Comparison of ENCODE assay signal across 43 mouse cellular contexts in genomic region chr19:29658836-29659235, GRCm38 (mm10). TPM values are rescaled to one million over a fixed set of nuclear protein-coding genes. Genes with fewer than 3 reads are reported as not detected.
"Had no signal": no experiment of that assay in that cellular context is flagged by ENCODE, and none has a peak within 500 bp of the region (broad histone marks: within the 10 kb centered on the region; RNA-seq: fewer than 3 reads in every experiment).

No protein-coding gene starts in this region.

- H3K9ac ChIP-seq: limb, embryonic 12.5 days; limb, embryonic 13.5 days; limb, embryonic 15.5 days; liver, embryonic 12.5 days; liver, embryonic 13.5 days; liver, embryonic 14.5 days; liver, embryonic 15.5 days; liver, postnatal 0 days; lung, embryonic 14.5 days; lung, embryonic 15.5 days; midbrain, embryonic 12.5 days; midbrain, embryonic 13.5 days; midbrain, embryonic 15.5 days; neural tube, embryonic 12.5 days; neural tube, embryonic 13.5 days had no signal

- H3K36me3 ChIP-seq: limb, embryonic 10.5 days; limb, embryonic 12.5 days; limb, embryonic 13.5 days; limb, embryonic 15.5 days; liver, embryonic 12.5 days; liver, embryonic 13.5 days; liver, embryonic 15.5 days; lung, embryonic 15.5 days; midbrain, embryonic 10.5 days; midbrain, embryonic 12.5 days; midbrain, embryonic 13.5 days; midbrain, embryonic 15.5 days; neural tube, embryonic 12.5 days; neural tube, embryonic 13.5 days had no signal

- H3K9me3 ChIP-seq: limb, embryonic 10.5 days; limb, embryonic 12.5 days; limb, embryonic 13.5 days; limb, embryonic 15.5 days; liver, embryonic 12.5 days; liver, embryonic 13.5 days; liver, embryonic 15.5 days; lung, embryonic 15.5 days; megakaryocyte, embryonic 14.5 days; midbrain, embryonic 10.5 days; midbrain, embryonic 12.5 days; midbrain, embryonic 13.5 days; midbrain, embryonic 15.5 days; neural tube, embryonic 12.5 days; neural tube, embryonic 13.5 days had no signal

- H3K27ac ChIP-seq: limb, embryonic 10.5 days; limb, embryonic 12.5 days; limb, embryonic 13.5 days; limb, embryonic 15.5 days; liver, embryonic 12.5 days; liver, embryonic 13.5 days; liver, embryonic 14.5 days; liver, embryonic 15.5 days; lung, embryonic 15.5 days; macrophage; midbrain, embryonic 10.5 days; midbrain, embryonic 12.5 days; midbrain, embryonic 13.5 days; midbrain, embryonic 15.5 days; neural tube, embryonic 12.5 days; neural tube, embryonic 13.5 days had no signal

- H3K27me3 ChIP-seq: limb, embryonic 12.5 days; limb, embryonic 13.5 days; limb, embryonic 15.5 days; liver, embryonic 13.5 days; midbrain, embryonic 12.5 days; midbrain, embryonic 13.5 days; midbrain, embryonic 15.5 days; neural tube, embryonic 12.5 days; neural tube, embryonic 13.5 days had no signal

- DNase-seq: left cerebral cortex, postnatal 4 days; liver; liver, embryonic 13.5 days; liver, postnatal 0 days; lung, adult 18-20 months; lung, adult 2 months; lung, embryonic 14.5 days; lung, postnatal 10 days; lung, postnatal 14 days; lung, postnatal 36 days; lung, postnatal 4 days; midbrain, embryonic 14.5 days had no signal

- H3K4me1 ChIP-seq: liver, embryonic 12.5 days; liver, embryonic 13.5 days; lung, embryonic 15.5 days; midbrain, embryonic 12.5 days; midbrain, embryonic 13.5 days; midbrain, embryonic 15.5 days; neural tube, embryonic 13.5 days had no signal

- ATAC-seq: liver, embryonic 12.5 days; liver, postnatal 0 days; midbrain, embryonic 13.5 days; midbrain, embryonic 15.5 days; midbrain, embryonic 16.5 days had no signal

- H3K4me2 ChIP-seq: limb, embryonic 12.5 days; limb, embryonic 13.5 days; limb, embryonic 15.5 days; liver, embryonic 11.5 days; liver, embryonic 12.5 days; liver, embryonic 13.5 days; liver, embryonic 15.5 days; lung, embryonic 14.5 days; lung, embryonic 15.5 days; midbrain, embryonic 11.5 days; midbrain, embryonic 12.5 days; midbrain, embryonic 13.5 days; midbrain, embryonic 15.5 days; neural tube, embryonic 12.5 days; neural tube, embryonic 13.5 days had no signal

- H3K4me3 ChIP-seq: limb, embryonic 10.5 days; limb, embryonic 12.5 days; limb, embryonic 13.5 days; limb, embryonic 15.5 days; liver, embryonic 12.5 days; liver, embryonic 13.5 days; liver, embryonic 15.5 days; lung, embryonic 15.5 days; megakaryocyte, embryonic 14.5 days; midbrain, embryonic 10.5 days; midbrain, embryonic 12.5 days; midbrain, embryonic 13.5 days; midbrain, embryonic 15.5 days; myocyte; neural tube, embryonic 12.5 days; neural tube, embryonic 13.5 days had no signal

RNA-seq across cellular contexts. Expression of gene Mlana, which starts 38.8 kb away (rescaled TPM):
- total RNA-seq: left cerebral cortex, postnatal 25 days; left cerebral cortex, postnatal 4 days; liver, adult 2 months; megakaryocyte progenitor cell, adult 5-6 weeks; megakaryocyte, adult 5-6 weeks; megakaryocyte-erythroid progenitor cell, adult 5-6 weeks; midbrain, postnatal 0 days; monocyte, adult 5-6 weeks had no signal
- polyA plus RNA-seq: limb, embryonic 10.5 days; limb, embryonic 11.5 days; limb, embryonic 12.5 days; liver, adult 2 months; liver, embryonic 11.5 days; liver, embryonic 12.5 days; liver, embryonic 13.5 days; liver, embryonic 14.5 days; liver, embryonic 15.5 days; liver, embryonic 16.5 days; liver, postnatal 0 days; lung, embryonic 14.5 days; lung, embryonic 15.5 days; lung, embryonic 16.5 days; midbrain, embryonic 12.5 days; midbrain, embryonic 13.5 days; midbrain, embryonic 14.5 days; midbrain, embryonic 15.5 days; midbrain, embryonic 16.5 days; midbrain, postnatal 0 days; myocyte; neural tube, embryonic 11.5 days; neural tube, embryonic 12.5 days; neural tube, embryonic 13.5 days had no signal
